Mouse (Mus musculus): ENCODE measurements at regions not wholly inside any gene's neighbourhood (a gene's known extent, or its start where the extent isn't known, plus 50 kb on each side); places are given as distances from the start of the nearest gene placed in this dataset.
"Not testable (repeated sequence)": the region's sequence is repeated elsewhere in the genome, so short reads cannot be mapped to it uniquely, and the experiment has no call there.

GRCm38 (mm10) chr12:25579407-25579806 lies 482.5 kb upstream of the Id2 start:
- no peak for ATAC-seq

- no peak for ATAC-seq
These were observed 468.2 kb upstream of the Id2 start for GRCm38 (mm10) chr12:25565131-25565530.

DNA sequence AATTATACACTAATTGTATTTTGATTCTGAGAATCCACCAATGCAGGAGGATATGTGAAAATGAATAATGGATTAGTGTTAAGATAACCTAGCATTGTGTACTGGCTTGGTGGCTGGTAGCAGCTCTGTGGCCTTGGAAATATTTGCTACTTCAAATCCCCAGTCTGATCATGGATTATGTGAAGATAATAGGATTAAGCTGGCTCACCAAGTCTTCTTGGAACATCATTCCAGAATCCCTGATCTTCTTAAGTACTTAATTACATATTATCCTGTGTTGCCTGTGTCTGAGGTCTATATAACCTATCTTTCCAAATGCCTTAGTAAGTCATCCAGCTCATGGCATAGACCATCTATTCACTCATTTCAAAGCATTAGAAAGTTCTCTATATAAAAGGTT lies 462.7 kb upstream of the Id2 start:
- ATAC-seq, result no peak

- ATAC-seq, result no peak
These were observed 456.7 kb upstream of the Id2 start for GRCm38 (mm10) chr12:25553656-25554055.

DNA sequence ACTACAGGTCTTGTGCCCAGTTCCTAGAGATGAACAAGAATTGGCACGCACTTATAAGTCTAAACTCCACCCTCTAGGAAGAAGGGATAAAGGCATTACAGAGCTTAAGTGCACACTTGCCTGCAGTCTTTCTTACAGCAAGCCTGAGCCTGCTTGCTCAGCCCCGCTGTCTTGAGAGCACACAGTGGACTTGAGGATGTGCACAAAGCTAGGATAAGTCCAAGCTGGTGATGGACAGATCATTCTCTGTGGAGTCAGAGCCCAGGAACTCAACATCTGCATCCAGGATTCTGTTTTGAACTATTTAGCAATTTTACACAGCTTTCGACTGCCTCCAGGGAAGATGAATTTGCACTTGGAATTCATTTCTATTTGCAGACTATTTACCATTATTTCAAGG lies 452.8 kb upstream of the Id2 start:
- no peak for ATAC-seq

DNA sequence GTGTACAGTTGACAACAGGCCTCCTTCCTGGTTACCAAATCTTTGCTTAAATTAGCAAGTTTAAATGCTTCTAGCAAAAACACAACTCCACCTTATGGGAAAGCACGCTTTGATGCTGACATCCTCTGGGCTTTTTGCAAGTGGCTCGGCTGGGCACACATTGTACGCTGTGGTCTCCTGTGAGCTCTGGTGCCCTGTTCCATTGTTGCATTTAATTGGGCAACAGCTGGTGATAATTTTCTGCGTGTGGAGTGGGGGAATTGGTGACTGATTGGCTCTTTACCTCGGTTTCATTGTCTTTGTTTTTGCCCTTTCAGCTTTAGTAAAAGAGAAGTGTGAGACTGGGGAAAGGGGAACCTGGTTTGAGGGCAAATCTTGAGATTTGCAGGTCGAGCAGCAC lies 447.3 kb upstream of the Id2 start:
- ATAC-seq, result no peak

- ATAC-seq, result no peak
These were observed 437.6 kb upstream of the Id2 start for GRCm38 (mm10) chr12:25534620-25534950.

DNA sequence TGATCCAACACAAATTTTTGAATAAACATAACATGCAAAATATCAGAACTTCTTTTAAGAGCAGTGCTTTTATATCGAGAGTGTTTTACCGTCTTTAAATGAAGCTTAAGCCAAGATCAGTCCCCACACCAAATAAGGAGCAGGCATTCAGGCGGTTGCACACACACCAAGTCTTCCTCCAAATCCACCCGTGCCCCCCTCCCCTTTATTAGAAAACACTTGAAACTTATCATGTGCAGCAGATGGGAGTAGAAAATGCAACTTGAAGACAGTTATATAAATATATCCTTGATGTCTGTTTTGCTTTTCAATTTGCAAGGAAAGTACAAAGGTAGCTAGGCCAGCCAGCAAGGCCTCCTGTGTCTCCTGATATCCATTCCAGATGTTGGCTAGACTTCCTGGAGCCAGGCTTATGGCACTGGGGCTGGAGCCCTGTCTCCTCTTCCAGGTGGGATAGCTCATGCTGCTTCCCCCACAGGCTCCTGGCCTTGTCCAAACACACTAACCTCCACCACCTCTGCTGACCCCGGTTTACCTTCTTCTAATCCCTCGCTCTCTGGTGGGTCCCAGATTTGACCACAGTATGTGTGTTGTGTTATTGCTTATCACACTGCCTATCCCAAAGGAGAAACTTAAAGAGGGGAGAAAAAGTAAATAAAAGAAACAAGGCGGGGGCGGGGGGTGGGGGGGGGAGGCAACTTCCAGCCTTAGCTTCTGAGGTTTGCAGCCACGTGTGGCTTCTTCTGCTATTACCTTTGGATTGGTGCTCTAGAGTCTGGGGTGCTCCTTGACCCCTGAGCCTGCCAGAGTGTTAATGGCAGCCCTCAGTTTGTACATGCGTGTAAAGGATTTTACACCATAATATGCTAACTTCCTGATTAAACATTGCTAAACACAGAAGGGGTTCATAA lies 437.0 kb upstream of the Id2 start:
- no peak for ATAC-seq

- ATAC-seq, result no peak
These were observed 433.5 kb upstream of the Id2 start for GRCm38 (mm10) chr12:25530483-25530882.

- ATAC-seq, result no peak
These were observed 432.6 kb upstream of the Id2 start for GRCm38 (mm10) chr12:25529537-25529936.

GRCm38 (mm10) chr12:25526639-25527038 lies 429.7 kb upstream of the Id2 start:
- ATAC-seq, result no peak

GRCm38 (mm10) chr12:25516738-25517137 lies 419.8 kb upstream of the Id2 start:
- ATAC-seq, result no peak

DNA sequence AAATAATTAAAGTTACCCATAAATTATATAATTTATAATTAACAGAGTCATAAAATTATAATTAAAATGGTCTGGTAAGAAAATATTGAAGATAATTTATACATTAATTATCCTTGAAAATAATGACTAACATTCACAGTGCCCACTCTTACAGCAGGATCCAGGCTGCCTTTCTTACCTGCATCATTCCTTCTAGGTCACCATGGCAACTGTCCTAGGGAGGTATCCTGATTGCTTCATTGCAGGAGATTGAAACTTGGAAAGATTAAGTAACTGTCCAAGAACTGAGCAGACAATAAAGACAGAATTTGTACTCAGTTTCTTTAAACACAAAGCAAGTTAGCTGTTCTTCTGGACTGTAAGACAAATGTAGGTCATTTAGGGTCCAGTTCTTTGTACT lies 416.7 kb upstream of the Id2 start:
- no peak for ATAC-seq

DNA sequence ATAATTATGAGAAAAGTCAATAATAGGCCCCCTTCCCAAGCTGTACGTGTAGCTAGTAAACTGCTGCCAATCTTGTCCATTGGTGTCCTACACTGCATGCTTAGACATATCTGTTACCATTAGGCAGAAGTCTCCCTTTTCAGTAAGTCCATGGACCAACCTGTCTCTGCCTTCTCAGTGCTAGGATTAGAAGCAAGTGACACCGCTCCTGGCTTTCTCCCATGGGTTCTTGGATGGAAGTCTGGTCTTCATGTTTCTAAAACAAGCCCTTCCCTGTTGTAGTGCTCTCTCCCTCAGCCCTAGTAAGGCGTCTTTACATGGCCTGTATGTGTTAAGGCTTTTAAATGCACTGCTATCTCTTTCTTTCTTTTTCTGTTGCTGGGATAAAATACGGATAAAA lies 412.7 kb upstream of the Id2 start:
- ATAC-seq, result no peak

DNA sequence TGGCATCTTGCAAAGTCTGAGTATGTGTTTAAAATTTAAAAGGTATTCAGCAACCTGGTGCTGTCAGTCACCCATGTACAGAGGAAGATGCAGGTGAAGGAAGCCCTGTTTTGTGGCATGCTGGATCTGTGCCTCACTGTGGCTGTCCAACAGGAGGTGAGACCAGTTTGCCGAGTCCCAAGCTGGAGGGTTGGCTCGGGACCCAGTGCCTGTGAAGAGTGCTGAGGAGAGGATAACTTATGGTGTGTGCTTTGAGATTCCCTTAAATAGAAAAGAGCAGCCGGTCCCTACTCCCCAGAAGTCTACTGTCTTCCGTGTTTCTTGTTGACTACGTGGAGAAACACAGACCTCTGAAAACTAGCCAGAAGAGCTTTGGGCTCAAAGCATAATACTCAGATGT lies 396.3 kb upstream of the Id2 start:
- no peak for ATAC-seq

DNA sequence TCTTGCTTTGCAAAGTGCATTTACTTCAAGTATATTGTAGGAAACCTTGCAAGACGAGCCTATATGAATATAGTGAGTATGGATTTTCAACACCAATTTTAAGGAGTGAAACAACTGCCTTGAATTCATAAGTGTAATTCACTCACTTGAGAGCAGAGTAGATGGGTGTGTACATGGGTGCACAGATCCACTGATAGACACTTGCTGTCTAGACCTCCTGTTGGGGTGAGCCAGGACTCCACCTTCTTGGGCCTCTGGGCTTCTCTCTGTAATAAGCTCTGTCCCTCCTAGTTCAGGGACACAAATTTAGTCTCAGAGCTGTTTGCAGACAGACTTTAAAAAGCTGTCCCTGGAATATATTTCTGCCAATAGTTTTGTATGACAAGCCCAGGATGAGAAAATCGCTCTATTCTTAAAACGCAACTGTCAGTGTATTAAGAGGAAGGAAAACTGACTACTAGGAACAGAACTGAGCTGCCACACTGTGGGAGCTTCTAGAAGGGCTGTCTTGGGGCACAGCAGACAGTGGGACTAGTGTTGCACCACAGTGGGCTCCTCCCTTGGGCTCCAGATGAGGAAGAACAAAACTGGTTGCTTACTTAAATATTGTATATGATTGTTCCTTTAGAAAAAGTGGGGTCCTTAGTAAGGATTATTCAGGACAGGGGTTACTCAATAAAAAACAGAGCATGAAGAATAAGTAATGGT lies 395.7 kb upstream of the Id2 start:
- ATAC-seq, result no peak

DNA sequence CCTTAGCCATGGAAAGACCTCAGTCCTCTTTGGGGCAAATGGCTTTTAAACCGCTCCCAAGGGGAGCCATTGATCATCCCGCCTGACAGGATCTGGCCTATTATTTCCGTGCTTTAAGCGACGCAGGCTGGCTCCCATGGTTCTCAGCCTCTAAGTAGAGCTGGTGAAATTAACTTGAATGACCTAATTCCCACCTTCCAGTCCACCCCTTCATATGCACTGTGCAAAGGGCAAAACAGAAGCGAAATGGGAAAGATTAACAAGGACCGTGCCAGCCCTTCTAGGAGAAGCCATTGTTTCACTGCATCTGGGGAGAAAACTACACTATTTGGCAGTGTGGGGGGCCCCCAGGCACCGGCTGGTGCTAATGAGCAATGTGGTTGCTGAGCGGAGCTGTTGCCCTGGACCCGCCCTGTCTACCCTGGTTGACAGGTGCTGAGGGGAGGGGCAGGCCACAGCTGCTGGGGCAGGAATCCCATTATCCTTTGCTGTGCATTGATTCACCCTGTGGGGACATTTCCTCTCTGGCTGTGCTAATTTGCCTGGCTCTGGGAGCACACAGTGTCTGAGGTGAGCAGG lies 378.3 kb upstream of the Id2 start:
- no peak for ATAC-seq

- ATAC-seq, result no peak
These were observed 372.2 kb upstream of the Id2 start for GRCm38 (mm10) chr12:25469181-25469580.

DNA sequence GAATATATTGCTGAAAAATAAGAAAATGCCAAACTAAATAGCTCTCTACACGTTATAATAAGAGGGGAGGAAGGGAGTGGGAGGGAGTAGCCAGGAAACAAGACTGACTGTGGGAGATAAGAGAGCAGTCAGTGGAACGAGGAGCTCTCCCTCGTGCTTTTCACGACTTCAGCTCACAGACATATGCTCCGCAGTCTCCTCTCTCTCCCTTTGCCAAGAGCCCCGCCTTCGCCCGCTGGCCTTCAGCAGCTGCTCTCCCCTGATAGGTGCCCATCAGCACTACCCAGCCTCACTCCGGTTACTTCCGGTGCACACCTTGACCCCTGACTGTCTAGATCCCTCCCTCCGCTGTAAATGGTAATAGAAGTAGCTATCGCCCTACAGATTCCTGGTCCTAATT lies 370.8 kb upstream of the Id2 start:
- ATAC-seq, result no peak

GRCm38 (mm10) chr12:25462690-25463089 lies 365.8 kb upstream of the Id2 start:
- not testable (repeated sequence) for ATAC-seq

DNA sequence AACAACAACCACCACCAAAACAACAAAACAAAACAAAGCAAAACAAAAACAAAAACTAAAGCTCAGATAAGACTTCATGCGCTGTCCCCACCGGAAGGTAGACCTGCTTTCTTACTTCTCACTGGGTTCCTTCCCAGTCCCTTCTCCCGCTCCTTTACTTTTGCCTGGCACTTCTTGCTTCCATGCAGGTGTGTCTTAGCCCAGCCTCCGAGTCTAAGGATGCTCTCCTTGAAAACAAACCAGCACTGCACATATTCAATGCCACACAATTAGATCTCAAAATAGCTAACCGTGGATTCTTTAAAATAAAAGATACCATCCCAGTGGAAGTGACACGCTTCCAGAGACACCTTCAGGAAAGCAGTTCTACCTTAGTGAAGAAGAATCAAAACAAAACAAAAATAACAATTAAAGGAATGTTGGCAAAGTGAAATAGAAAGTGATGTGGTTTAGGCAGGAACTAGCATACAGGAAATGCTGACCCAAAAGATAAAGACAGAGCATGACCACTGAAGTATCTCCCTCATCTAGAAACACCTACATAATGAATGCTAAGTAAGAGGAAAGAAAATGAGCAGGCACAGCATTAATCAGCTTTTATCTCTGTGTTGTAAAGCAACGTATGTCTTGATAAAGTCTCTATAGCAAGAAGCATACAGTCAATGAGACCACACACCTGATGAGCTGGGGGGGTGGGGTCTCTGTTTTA lies 358.5 kb upstream of the Id2 start:
- no peak for ATAC-seq

- ATAC-seq, result no peak
These were observed 356.4 kb upstream of the Id2 start for GRCm38 (mm10) chr12:25453356-25453755.

- ATAC-seq, result no peak
These were observed 354.2 kb upstream of the Id2 start for GRCm38 (mm10) chr12:25451156-25451555.
